Mouse (Mus musculus): ENCODE measurements around the gene S100b.

- no peak for TF ChIP-seq CTCF (IDR thresholded peaks at IDR 0.05; ENCODE audit: low read depth)
- no peak for TF ChIP-seq EP300 (IDR thresholded peaks at IDR 0.05; ENCODE audit: low read depth)
These were observed 2.0 kb downstream of the S100b start for GRCm38 (mm10) chr10:76255617-76256016.
